Mouse (Mus musculus) right cerebral cortex, postnatal 10 days (tissue): ENCODE data around the gene Gfra1.

Experiments
- DNase-seq, 2 experiments: peaks; one replicate each; pipeline ENCODE4 v3.0.0; 2021; ENCODE audit warnings: low spot score in 2 of 2

Gene Gfra1

DNA sequence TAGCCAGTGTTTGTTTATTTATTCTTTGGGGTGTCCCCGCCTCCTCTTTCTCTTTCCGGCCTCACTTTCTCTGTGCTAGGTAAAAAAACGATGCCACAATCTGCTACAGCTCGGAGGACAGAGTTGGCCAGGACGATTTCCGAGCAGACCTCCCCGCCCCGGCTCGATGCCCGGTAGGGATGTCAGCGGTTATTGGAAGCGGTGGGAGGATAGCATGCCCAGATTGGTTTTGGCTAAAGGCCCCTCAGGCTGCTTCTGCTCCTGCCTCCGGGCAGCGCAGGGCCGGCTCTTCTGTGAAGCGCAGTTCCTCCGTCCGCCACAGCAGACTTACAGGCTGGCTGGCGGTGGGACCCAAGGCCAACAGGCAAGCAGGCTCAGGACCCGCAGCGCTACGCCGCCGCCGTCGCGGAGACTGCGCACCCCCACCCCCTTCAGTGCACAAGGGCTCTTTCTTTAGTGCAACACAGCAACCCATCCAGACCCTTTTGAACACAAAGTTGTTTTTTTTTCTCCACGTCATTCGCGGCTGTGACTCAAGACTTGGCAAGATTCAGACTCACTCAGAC lies at the start of gene Gfra1:
Gfra1 (minus strand) TSS at position 414 of the 566 bp plus-strand sequence.
- peak; percentile 77 to 81 for DNase-seq

DNA sequence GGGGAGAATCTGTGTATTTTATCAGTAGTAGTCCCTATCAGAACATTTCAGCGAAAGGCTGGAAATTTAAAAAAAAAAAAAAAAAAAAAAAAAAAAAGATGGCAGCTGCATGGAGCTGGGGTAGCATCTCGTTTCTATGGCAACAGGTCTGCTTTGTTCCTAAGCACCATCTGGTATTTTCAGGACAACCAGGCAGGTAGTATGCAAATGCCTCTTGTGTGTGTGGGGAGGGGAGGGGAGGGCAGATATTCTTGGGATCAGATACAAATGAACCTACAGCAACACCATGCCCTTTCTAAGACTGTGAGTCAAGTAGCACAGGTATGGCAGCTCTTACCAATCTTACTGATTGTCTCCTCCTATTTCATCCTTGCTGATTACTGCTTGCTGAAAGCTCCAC lies 44.3 kb upstream of the Gfra1 start:
- DNase-seq, result no peak

DNA sequence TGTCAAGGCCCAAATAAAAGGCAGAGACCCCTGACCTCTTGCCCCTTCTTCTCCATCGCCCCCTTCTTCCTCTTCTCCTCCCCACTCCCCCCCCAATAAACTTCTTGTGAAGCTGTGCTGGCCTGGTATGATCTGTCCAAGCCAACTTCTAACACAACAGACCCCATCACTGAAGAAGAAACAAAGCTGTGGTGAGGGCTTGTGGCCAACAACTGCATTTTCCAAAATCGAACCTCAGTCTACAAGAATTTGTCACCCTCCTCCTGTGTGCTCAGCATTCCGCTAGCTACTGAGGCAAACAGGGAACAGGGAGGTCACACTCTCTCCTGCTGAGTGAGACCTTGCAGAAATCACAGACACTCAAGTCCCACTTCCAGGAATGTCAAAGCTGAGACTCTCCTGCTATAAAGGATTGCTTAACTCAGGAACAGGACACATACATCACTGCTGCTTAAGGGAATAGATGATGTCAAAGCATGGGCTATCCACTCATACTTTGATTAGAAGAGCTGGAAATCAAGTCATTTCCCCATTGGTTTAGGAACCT lies 43.8 kb upstream of the Gfra1 start:
- no peak for DNase-seq

DNA sequence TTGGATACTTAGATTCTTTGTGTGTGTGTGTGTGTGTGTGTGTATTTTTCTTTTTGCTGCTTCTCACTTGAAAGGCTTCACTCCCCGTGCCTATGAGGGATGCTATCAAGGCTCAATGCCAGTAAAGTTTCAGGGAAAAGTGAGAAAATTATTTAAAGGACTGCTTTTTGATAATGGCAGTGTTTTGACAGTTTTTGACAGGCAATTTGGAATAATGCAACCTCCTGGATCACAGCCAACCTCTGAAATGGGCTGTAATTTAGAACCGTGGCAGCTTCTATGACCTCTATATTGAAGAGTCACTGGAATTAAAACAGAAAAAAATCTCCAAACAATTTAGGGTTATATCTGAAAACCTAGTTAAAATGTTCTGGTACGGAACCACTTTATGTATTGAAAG lies 41.4 kb upstream of the Gfra1 start:
- DNase-seq, result no peak

DNA sequence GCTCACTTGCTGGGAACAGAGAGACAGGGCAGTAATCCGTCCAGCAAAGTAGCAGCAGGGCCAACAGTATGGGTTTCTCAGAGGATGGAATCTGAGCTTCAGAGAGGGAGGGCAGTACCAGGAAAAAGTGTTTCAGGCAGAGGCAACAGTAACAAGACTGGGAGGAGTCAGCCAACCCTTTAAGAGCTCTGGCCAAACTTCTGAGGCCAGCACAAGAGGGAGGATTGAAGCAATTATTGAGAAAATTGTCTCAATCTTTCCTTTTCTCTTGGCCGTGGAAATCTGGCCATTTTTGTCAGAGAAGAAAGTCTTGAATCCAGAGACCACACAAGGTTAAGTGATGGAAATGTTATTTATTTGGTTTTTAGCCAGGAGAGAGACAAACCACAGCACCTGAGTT lies 31.0 kb upstream of the Gfra1 start:
- no peak for DNase-seq

DNA sequence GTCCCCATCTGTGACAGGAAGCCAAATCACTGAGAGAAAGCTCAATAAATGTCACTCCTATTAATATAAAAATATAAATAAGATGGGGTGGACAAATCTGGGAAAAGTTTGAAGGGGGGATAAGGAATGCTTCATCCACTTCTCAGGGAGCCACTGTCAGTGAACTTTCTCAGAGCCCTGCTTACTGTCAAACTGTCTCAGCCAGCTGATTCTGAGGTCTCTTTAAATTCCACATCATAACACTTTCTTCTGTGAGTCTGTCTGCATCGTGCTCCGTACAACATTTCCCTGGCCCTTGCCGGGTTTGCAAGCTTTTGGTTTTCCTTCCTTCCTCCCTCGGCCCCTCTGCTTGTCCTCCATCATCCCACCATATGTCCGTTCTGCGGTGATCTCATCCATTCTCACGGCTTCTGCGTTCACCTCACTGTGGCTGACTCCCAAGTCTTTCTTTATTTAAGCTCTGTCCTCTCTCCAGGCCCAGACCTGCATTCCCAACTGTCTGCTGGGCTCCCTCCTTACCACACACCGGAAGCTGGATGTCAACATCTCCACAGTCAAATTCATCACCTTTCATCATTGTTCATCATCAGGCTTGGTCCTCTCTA lies 26.8 kb upstream of the Gfra1 start:
- no peak for DNase-seq

DNA sequence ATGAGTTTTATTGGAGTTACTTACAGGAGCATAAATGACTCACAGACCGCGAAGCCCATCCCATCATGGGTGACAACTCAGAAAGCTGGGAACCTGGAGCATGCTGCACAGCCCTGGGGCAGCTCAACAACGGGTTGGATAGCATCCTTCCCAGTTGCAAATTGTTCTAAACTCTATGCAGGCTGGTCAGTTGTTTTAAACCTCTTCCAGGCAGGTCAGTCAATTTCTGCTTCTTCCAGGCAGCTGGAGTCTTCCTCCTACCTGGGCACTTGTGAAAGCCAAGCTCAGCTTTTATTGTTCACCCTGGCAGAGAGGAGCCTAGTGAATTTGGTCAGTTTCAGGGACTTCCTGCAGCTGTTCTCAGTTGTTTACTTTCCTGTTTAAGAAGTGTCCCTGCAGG lies 18.5 kb upstream of the Gfra1 start:
- no peak for DNase-seq

DNA sequence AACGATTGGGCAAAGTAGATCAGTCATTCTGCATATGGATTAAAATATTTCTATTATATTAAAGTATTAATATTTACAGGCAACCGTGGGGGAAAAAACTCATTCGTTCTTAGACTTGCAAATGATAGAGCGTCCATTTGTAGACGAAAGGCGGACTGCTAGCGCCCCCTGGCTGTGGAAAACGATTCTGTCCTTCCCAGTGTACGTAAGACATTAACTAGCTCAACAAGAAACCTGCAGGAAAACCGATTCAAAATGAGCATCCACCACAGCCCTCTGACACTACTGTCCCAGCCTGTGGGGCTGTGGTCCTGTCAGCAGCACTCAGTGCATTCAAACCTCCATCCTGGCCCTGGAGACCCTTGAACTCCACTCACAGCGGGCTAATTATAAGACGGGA lies 13.7 kb upstream of the Gfra1 start:
- DNase-seq, result peak; percentile 90 to 93

DNA sequence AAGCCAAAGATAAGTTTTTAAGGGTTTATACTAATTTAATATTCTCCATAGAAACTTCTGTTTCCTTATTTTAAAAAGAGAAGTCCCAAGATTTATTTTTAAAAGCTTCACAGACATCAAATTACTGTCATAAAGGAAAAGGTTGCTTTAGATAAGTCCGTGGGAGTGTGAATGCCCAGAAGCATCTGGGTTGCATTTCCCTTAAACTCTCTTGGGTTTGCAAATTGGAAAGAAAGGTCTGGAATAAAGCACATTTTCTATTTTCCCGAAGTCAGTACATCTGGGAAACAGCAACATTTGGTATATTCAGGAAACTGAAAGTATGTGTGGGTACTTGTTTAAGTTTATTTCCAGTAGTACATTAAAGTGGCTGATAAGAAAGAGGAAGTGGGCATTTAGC lies 12.6 kb upstream of the Gfra1 start:
- no peak for DNase-seq

DNA sequence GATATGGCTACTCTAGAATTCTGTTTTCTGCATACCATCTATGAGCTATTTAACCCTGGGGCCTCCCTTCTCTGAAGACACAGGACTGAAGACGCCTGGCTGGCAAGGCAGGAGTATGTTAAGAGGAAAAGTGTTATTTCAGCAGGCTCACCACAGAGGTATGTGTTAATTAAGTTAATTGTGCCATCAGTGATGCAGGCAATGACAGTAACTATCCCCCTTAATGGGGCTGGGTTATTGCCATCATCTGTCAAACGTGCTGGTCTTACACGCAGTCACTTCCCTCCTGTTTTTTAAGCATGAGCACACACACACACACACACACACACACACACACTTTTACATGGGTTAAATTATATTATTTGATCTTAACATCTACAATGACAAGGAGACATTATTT lies 8.0 kb upstream of the Gfra1 start:
- no peak for DNase-seq

DNA sequence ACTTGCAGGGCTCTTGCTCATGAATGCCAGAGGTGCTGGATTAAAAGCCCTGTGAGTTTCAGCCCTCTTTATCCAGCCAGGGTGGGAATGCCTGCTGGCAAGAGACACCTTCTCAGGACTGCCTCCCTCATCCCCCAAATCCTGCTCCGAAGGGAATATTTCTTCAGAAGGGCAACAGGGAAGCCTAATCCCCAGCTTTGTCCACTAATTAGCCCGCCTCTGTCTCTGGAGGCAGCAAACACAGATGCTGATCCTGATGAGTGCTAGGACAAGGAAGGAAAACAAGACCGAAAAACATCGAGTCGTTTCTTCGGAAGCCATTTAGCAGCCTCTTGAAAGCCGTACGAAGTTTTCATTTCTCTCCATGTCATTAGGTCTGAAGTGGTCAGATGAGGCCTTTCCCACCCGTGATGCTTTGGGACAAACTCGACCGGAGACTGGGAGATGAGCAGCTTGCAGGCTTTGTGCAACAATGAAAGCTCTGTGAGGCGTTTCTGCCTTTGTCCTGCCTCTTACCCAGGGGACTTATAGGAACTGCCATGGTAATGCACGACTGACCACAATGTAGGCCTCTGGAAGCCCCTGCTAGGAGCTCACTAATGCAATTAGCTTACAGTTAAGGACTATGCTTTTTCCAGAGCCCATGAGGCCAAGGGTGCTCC lies 4.8 kb upstream of the Gfra1 start:
- DNase-seq, result no peak

DNA sequence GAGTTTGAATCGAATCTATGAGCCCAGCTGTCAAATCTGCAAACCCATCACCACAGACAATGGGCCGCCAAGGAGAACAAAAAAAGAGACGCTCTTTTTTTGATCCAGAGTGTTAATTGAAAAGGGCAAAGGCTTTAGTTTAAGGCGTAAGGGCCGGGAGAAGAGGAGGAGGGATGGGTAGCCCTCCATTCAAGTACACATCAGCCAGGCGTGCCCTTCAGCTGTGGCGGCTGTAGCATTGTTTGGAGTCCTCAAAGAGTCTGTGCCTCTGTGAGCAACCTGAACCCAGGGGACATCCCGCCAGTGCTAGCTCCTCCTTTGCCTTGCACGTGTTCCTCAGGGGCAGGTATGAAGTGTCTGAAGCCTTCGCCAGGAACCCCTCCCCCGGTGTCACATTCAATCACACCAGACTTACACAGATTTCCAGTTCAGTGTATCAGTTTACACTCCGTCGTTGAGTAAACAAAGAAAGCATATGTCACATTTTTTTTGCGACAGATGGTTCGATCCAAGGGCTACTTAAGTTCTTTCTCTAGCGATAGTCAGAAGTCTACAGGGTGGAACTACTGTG lies 867 bp upstream of the Gfra1 start:
- no peak for DNase-seq

DNA sequence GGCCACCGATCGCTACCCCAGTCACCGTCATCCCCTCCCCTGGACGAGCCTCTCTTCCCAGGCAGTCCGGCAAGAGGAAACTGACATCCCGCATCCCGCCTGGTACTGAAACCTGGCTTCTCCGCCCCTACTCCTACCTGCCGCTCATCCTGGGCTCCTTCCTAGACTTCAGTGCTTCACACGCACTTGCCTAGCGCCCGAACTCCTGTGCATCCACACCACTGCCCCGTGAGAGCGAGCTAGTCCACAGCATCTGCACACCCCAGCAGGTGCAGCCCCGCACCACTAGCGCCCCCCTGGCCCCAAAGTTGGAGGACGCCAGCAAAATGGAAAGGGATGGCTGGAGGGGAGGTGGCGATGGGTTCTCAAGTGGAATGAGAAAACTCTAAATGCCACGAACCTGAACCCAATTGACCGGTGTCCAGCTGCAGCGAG lies 631 bp downstream of the Gfra1 start:
- DNase-seq, result peak; percentile 44 to 68

DNA sequence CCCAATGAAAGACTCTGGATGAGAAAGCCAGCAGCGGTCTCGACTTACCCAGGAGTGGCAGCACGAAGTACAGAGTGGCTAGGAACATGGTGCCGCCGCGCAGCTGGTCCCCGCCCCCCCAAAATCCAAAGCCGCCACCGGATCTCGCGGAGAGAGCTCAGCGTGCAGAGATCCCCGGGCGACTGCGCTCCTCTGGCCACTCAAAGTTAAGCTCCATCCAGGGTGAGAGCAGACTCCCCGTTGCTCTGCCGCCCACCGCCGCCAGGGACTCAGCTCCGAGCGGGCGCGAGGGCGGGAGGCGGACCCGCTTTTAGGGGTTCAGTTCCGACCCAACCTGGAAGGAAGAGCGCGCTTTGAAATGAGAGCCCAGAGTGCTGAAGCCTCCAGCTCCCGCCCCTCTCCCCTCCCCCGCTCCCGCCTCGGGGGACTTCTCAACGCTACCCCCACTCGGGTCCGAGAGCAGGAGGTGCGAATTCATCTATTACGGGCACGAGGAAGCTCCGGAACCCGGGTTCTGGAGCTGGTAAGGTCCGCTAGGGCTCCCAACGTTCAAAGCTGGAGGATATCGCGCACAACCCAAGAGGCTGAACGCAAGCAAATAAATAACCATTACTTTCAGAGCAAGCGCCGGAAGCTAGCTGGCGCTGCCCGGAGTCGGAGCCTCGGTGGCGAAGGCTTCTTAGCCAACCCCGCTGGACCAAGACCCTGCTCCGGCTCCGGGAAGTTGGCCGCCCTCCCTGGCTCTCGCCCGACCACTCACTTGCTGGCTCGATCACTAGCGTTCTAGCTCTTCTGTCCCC lies 1.2 kb downstream of the Gfra1 start:
- peak; percentile 62 to 75 for DNase-seq

DNA sequence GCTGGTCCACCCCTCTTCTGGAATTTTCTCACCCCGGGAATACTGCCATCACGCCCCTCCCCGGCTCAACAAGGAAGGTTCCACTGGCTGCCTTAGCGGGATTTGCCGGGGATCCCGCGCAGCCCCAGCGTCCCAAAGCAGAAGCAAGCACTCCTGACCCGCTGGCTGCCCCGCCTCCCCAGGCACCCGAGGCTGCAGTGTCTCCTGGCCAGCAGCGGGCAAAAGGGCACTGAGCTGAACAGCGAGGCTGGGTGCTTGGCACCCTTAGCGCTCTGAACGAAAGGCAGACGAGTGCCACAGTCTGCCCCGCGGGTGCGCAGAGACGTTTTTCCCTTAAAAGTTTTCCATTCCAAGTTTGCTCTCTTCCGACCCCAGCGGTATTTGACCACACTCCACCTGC lies 2.1 kb downstream of the Gfra1 start:
- DNase-seq, result peak in 1 of 2 experiments; percentile 32

DNA sequence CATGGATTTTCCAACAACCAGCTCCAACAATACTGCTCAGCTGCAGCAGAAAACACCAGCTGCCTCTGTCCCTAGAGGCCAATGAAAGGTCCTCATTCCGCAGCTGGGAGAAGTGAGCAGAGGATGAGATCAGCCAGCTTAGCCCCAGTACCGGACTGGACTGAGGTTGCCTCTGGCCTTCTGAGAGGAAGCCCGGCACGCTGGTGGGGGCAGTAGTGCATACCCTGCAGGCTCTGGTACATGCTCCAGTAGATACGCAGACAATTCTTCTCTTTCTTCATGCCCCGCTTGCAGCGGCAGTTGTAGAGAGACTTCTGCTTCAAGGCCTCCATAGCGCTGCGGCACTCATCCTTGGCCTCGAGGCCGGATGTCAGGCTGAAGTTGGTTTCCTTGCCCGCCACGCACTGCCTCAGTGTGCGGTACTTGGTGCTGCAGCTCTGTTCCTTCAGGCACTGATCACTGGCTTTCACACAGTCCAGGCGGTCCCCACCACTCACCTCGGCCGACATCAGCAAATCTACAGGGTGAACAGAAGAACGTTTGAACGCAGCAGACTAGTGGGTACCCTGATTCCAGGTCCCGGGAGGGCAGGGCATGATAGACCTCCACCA lies 2.7 kb downstream of the Gfra1 start:
- peak; percentile 32 to 35 for DNase-seq

DNA sequence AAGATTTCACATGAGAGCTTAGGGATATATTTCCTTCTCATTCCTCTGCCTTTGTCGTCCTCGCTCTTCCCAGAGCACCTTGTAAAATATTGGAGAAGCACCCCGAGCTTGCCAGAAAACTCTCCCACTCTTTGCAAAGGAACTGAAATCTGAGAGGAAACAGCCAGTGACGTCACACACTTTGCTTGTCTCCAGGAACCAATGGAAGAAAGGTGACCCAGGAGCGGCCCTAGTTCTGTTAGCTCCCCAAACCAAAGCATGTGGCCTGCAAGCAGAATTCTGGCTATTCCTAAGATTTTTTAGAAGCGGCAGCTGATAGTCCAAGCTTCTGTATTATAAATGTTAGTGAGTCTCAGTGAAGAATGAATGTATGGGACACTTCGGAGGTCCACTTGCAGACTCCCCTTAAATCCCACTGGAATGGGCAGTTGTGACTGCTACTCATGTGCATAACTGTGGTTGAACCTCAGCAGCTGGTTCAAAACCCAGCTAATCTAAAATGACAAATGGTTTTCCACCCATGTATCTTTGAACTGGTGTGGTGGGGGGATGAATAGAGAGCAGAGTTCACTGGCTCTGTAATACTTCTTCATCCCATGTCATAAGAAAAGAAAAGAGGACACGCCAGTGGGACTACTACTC lies 3.4 kb downstream of the Gfra1 start:
- no peak for DNase-seq

DNA sequence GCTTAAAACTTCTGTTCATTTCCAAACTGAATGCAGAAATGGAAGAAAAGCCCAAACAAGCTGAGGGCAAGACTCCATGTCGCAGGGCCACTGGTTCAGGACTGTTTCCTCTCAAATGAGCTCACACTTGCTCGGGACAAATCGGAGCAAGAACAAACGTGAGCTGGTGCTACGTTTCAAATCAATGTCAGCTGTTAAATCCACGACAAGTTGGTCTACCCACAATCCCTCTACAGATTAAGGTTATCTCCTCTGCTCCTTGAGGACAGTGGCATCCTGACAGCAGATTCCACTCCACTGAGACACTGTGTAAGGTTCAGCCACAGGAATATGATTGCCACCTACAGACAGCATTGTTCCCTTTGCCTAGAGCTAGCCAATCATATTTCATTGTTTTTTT lies 4.4 kb downstream of the Gfra1 start:
- no peak for DNase-seq

DNA sequence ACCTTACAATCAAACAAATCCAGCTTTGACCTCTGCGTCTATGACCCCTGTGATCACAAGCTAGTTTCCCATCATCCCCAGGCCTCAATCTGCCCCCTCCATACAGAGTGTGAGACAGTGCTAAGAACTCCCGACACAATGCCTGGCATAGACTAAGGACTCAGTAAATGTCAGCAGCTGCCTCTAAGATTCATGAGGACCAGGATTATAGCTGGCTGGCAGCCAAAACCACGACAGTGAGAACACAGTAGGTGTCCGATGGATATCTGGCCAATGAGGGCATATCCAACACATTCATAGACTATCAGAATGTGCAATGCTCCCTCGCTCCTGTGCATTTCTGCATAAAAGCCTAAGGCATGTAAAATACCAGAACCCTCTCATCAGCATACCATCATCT lies 5.0 kb downstream of the Gfra1 start:
- DNase-seq, result peak; percentile 42 to 57

DNA sequence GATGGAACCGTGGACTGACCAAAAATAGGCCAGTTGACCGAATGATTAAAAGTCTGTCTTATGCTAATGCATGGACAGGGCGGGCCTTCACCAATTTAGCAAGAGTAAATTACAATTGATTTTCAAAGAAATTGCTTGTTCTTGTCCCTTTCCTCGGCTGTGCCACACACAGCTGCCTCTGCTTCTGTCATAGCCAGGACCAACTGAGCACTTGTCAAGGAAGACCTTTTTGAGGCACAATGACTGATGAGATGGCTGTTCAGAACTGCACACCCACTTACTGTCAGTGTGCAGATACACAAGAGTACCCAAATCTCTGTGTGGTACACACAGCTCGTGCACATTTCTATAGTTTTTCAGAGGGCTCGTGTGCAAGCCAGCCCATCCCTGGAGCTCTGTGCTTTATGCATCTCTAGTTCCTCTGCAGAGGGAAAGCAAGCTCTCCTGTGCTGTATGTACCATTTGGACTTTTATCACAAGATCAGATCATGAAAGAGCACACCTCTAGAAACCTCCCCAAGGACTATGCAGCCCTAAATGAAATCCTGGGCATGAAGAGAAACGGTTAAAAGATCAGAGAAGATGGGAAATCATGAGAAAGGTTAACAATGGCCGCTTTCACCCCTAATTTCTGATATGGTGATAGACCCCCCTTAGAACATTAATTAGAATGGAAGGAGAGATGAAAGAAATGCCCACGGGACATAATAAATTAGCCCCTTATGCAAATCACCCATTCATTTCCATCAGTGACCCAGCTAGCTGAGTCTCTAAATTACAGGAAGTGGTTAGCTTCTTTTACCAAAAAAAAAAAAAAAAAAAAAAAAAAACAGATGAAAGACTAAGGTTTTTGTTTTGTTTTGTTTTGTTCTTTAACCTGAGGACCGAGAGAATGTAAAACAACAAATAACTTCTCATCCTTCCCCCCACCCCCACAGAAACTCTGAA lies 12.7 kb downstream of the Gfra1 start:
- no peak for DNase-seq
